Mouse (Mus musculus): ENCODE measurements around the gene Gskip. TPM values are rescaled to one million over a fixed set of nuclear protein-coding genes. Genes with fewer than 3 reads are reported as not detected.

The Gskip gene
- total and polyA plus RNA-seq, 2 experiments from 2014 or later = 18.4 to 24.3 TPM

DNA sequence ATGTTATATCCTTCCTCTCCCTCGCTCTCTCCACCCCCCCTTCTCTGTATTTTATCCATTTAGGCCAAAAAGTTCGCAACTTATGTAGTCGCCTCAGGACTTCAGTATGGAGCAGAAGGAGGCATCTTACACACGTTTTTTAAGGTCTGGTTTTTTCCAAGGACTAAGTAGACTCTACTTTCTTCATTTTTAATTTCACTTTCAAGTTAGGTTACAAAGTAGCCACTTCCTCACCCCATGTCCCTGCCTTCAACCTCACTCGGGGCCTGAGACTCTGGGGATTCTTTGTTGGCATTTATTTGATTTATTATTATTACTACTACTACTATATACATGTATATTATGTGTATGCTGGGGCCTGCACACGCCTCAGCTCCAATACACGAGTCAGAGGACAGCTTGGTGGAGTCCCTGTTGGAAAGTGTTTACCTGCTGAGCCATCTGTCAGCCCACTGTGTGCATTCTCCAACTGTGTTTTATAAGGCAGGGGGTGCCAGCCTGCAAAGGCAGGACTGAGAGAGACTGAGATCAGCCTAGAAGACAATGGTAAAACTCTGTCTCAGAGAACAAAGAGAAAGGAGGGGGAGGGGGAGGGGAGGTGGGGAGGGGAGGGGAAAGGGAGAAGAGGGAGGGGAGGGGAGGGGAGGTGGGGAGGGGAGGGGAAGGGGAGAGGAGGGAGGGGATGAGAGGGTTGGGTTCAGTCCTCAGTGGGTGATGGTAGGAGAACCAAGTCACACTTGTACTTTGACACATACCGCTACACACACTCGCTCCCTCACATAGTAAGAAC lies 48.9 kb downstream of the Gskip start:
- no peak overlapping the region for H3K9ac ChIP-seq
- TF ChIP-seq CTCF (IDR thresholded peaks at IDR 0.05; ENCODE audit: low read depth) = no peak
- H3K9me3 ChIP-seq (ENCODE audit: low read length) = no peaks in the 10 kb centered on the region
- no peak overlapping the region for H3K27ac ChIP-seq (ENCODE audit: low read depth, low read length)
- no peaks in the 10 kb centered on the region for H3K27me3 ChIP-seq (ENCODE audit: insufficient read depth, low read length)
- no peak overlapping the region for H3K4me3 ChIP-seq (ENCODE audit: low read depth, low read length)
- DNase-seq = no peak
- H3K4me2 ChIP-seq (ENCODE audit: low read depth) = no peak overlapping the region
- H3K4me1 ChIP-seq (ENCODE audit: insufficient read depth) = no peaks in the 10 kb centered on the region
- 75% methylated on average over 9 of the region's 9 CpGs for WGBS
- no peak for ATAC-seq
- H3K36me3 ChIP-seq (ENCODE audit: insufficient read depth) = no peaks in the 10 kb centered on the region

DNA sequence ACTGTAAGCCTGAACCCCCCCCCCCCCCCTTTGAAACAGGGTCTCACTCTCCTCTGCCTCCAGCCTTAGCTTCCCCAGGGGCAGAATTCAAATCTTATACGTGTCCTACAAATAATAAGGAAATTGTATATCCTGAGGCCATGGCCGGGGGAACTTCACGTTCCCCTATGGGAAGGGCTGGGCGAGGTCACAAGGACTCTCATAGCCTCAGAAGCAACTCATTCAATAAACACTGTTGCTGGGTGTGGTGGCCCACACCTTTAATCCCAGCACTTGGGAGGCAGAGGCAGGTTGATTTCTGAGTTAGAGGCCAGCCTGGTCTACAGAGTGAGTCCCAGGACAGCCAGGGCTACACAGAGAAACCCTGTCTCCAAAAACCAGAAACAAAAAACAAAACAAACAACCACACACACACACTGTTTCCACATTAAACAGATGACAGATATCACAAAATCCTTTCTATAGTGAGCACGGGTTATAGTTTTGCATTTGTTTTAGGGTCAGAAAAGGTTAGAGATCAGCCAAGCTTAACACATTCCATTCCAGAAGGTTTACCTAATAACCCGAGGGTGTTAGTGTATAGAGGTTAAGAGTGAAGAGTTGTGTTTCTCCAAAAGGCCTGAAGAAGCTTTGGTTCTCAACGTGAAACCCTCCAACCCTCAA lies 50.7 kb downstream of the Gskip start:
- TF ChIP-seq CTCF (IDR thresholded peaks at IDR 0.05; ENCODE audit: low read depth) = no peak
- no peaks in the 10 kb centered on the region for H3K27me3 ChIP-seq (ENCODE audit: insufficient read depth, low read length)
- no peaks in the 10 kb centered on the region for H3K9me3 ChIP-seq (ENCODE audit: low read length)
- no peak overlapping the region for H3K27ac ChIP-seq (ENCODE audit: low read depth, low read length)
- H3K4me1 ChIP-seq (ENCODE audit: insufficient read depth) = no peaks in the 10 kb centered on the region
- ATAC-seq (no peak), DNase-seq (no peak)
- no peak overlapping the region for H3K4me3 ChIP-seq (ENCODE audit: low read depth, low read length)
- WGBS = 77% methylated on average over 7 of the region's 7 CpGs
- no peak overlapping the region for H3K9ac ChIP-seq
- no peaks in the 10 kb centered on the region for H3K36me3 ChIP-seq (ENCODE audit: insufficient read depth)
- H3K4me2 ChIP-seq (ENCODE audit: low read depth) = no peak overlapping the region

DNA sequence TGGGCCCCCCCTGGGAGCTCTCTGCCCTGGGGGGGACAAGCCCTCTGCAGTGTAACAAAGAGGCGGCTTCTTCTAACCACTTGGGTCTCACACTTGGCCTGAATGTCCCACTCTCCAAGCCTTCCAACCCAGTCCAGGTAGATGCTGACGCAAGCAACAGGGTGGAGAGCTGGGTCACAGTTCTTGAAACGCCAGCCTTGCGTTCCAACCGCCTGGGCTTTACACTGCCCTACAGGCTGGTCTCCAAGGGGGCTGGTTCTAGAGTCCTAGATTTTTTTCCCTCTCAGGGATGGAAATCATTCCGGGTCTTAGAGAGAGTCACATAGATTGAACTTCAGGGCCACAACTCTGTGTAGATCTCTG lies 51.2 kb downstream of the Gskip start:
- H3K4me3 ChIP-seq (ENCODE audit: low read depth, low read length) = no peak overlapping the region
- H3K4me1 ChIP-seq (ENCODE audit: insufficient read depth) = no peaks in the 10 kb centered on the region

GRCm38 (mm10) chr12:105738316-105739096 lies 53.9 kb downstream of the Gskip start:
- no peak for ATAC-seq
- no peak overlapping the region for H3K4me2 ChIP-seq (ENCODE audit: low read depth)
- H3K27me3 ChIP-seq (ENCODE audit: insufficient read depth, low read length) = no peaks in the 10 kb centered on the region
- H3K27ac ChIP-seq (ENCODE audit: low read depth, low read length) = no peak overlapping the region
- H3K9ac ChIP-seq = no peak overlapping the region
- no peaks in the 10 kb centered on the region for H3K9me3 ChIP-seq (ENCODE audit: low read length)
- TF ChIP-seq CTCF (IDR thresholded peaks at IDR 0.05; ENCODE audit: low read depth) = no peak
- no peak for DNase-seq
- H3K4me1 ChIP-seq (ENCODE audit: insufficient read depth) = no peaks in the 10 kb centered on the region
- H3K36me3 ChIP-seq (ENCODE audit: insufficient read depth) = no peaks in the 10 kb centered on the region
- 87% methylated on average over 15 of the region's 15 CpGs for WGBS
- no peak overlapping the region for H3K4me3 ChIP-seq (ENCODE audit: low read depth, low read length)

More for the DNA sequence above, 51.2 kb downstream of the Gskip start:
- DNase-seq (no peak), ATAC-seq (no peak)
- WGBS = 91% methylated on average over 6 of the region's 6 CpGs
- Histone ChIP-seq H3K27me3 (ENCODE audit: insufficient read depth, low read length) (no peaks in the 10 kb centered on the region), H3K27ac (ENCODE audit: low read depth, low read length) (no peak overlapping the region), H3K4me2 (ENCODE audit: low read depth) (no peak overlapping the region), H3K36me3 (ENCODE audit: insufficient read depth) (no peaks in the 10 kb centered on the region), H3K9ac (no peak overlapping the region), H3K9me3 (ENCODE audit: low read length) (no peaks in the 10 kb centered on the region)
- TF ChIP-seq CTCF (IDR thresholded peaks at IDR 0.05; ENCODE audit: low read depth) = no peak

GRCm38 (mm10) chr12:105739656-105740055 lies 55.0 kb downstream of the Gskip start:
- Histone ChIP-seq H3K27me3 (ENCODE audit: insufficient read depth, low read length) (no peaks in the 10 kb centered on the region), H3K27ac (ENCODE audit: low read depth, low read length) (no peak overlapping the region), H3K4me2 (ENCODE audit: low read depth) (no peak overlapping the region), H3K36me3 (ENCODE audit: insufficient read depth) (no peaks in the 10 kb centered on the region), H3K9me3 (ENCODE audit: low read length) (no peaks in the 10 kb centered on the region), H3K9ac (no peak overlapping the region), H3K4me3 (ENCODE audit: low read depth, low read length) (no peak overlapping the region), H3K4me1 (ENCODE audit: insufficient read depth) (no peaks in the 10 kb centered on the region)
- no peak for TF ChIP-seq CTCF (IDR thresholded peaks at IDR 0.05; ENCODE audit: low read depth)
- no peak for DNase-seq
- WGBS = 92% methylated on average over 8 of the region's 8 CpGs
- ATAC-seq = no peak

- ATAC-seq (no peak), DNase-seq (no peak)
- Histone ChIP-seq H3K27me3 (ENCODE audit: insufficient read depth, low read length) (no peaks in the 10 kb centered on the region), H3K4me1 (ENCODE audit: insufficient read depth) (no peaks in the 10 kb centered on the region), H3K9me3 (ENCODE audit: low read length) (no peaks in the 10 kb centered on the region), H3K9ac (no peak overlapping the region), H3K4me3 (ENCODE audit: low read depth, low read length) (no peak overlapping the region), H3K4me2 (ENCODE audit: low read depth) (no peak overlapping the region), H3K36me3 (ENCODE audit: insufficient read depth) (no peaks in the 10 kb centered on the region), H3K27ac (ENCODE audit: low read depth, low read length) (no peak overlapping the region)
- WGBS = 87% methylated on average over 5 of the region's 5 CpGs
- no peak for TF ChIP-seq CTCF (IDR thresholded peaks at IDR 0.05; ENCODE audit: low read depth)
These were observed 63.5 kb downstream of the Gskip start for GRCm38 (mm10) chr12:105748114-105748513.

Other genes starting within 250 kb of the Gskip start
- 192 and 208 TPM in 2 replicates for gene D430019H16Rik, start 231.0 kb upstream of the Gskip start, total RNA-seq (2014; rRNA removed)
- 9.3 and 13.3 TPM in 2 replicates for gene D430019H16Rik, start 231.0 kb upstream of the Gskip start, polyA plus RNA-seq (2015; fragmentation: Nextera tagmentation; extraction: Ambion mirVana)
- gene Bdkrb2, start 121.6 kb upstream of the Gskip start, total RNA-seq (2014; rRNA removed) = 0.92 and 1.7 TPM in 2 replicates
- gene Bdkrb2, start 121.6 kb upstream of the Gskip start, polyA plus RNA-seq (2015; fragmentation: Nextera tagmentation; extraction: Ambion mirVana) = 0.29 and 0.53 TPM in 2 replicates
- gene Bdkrb1, start 81.7 kb upstream of the Gskip start, total RNA-seq (2014; rRNA removed) = not detected in 2 replicates
- 0.10 and 0.11 TPM in 2 replicates for gene Bdkrb1, start 81.7 kb upstream of the Gskip start, polyA plus RNA-seq (2015; fragmentation: Nextera tagmentation; extraction: Ambion mirVana)
- gene Atg2b, start 382 bp downstream of the Gskip start, total RNA-seq (2014; rRNA removed) = 36.9 and 41.2 TPM in 2 replicates
- gene Atg2b, start 382 bp downstream of the Gskip start, polyA plus RNA-seq (2015; fragmentation: Nextera tagmentation; extraction: Ambion mirVana) = 5.6 and 8.3 TPM in 2 replicates
- 2.2 and 3.4 TPM in 2 replicates for gene Ak7, start 21.1 kb downstream of the Gskip start, total RNA-seq (2014; rRNA removed)
- 0.83 and 1.9 TPM in 2 replicates for gene Ak7, start 21.1 kb downstream of the Gskip start, polyA plus RNA-seq (2015; fragmentation: Nextera tagmentation; extraction: Ambion mirVana)
- gene Papola, start 99.9 kb downstream of the Gskip start, total RNA-seq (2014; rRNA removed) = 96.8 and 110 TPM in 2 replicates
- gene Papola, start 99.9 kb downstream of the Gskip start, polyA plus RNA-seq (2015; fragmentation: Nextera tagmentation; extraction: Ambion mirVana) = 117 and 131 TPM in 2 replicates

Data from forebrain, postnatal 0 days (tissue).